Mouse (Mus musculus) cerebellum, adult 11-12 months (tissue): ENCODE data around the gene Rarres2.
A peak's percentile ranks its signal among the peaks of the same experiment; 100 is the strongest.

Experiments used
- DNase-seq: peaks from one replicate; pipeline ENCODE4 v3.0.0; 2022

Rarres2 gene

GRCm38 (mm10) chr6:48578736-48579135, 6.1 kb upstream of the Rarres2 start:
- DNase-seq: no peak

GRCm38 (mm10) chr6:48573981-48574380, 1.4 kb upstream of the Rarres2 start:
- no peak for DNase-seq

- no peak for DNase-seq
Observed at GRCm38 (mm10) chr6:48573280-48573679, 691 bp upstream of the Rarres2 start.

- no peak for DNase-seq
Observed at GRCm38 (mm10) chr6:48572014-48572413, 575 bp downstream of the Rarres2 start.

- DNase-seq: no peak
Observed at GRCm38 (mm10) chr6:48569065-48569807, 3.4 kb downstream of the Rarres2 start.

GRCm38 (mm10) chr6:48568036-48568984, 4.3 kb downstream of the Rarres2 start:
- peak; percentile 70 for DNase-seq

GRCm38 (mm10) chr6:48566312-48566711, 6.3 kb downstream of the Rarres2 start:
- peak; percentile 68 for DNase-seq

- no peak for DNase-seq
Observed at GRCm38 (mm10) chr6:48565693-48566310, 6.8 kb downstream of the Rarres2 start.

- DNase-seq: peak; percentile 45
Observed at GRCm38 (mm10) chr6:48555956-48556355, 16.6 kb downstream of the Rarres2 start.

- DNase-seq: peak; percentile 79
Observed at GRCm38 (mm10) chr6:48555104-48555890, 17.3 kb downstream of the Rarres2 start.

GRCm38 (mm10) chr6:48554280-48555103, 18.1 kb downstream of the Rarres2 start, which contains the start of gene Lrrc61:
Lrrc61 (plus strand) TSS chr6:48554796.
- DNase-seq: peak; percentile 97

- peak; percentile 38 for DNase-seq
Observed at GRCm38 (mm10) chr6:48553819-48554218, 18.8 kb downstream of the Rarres2 start.

GRCm38 (mm10) chr6:48552918-48553317, 19.7 kb downstream of the Rarres2 start:
- DNase-seq: peak; percentile 39

GRCm38 (mm10) chr6:48548314-48548713, 24.3 kb downstream of the Rarres2 start:
- DNase-seq: no peak

GRCm38 (mm10) chr6:48546858-48547257, 25.7 kb downstream of the Rarres2 start:
- DNase-seq: no peak

GRCm38 (mm10) chr6:48546271-48546670, 26.3 kb downstream of the Rarres2 start:
- peak; percentile 8 for DNase-seq

- no peak for DNase-seq
Observed at GRCm38 (mm10) chr6:48545251-48545650, 27.3 kb downstream of the Rarres2 start.

- no peak for DNase-seq
Observed at GRCm38 (mm10) chr6:48542631-48543030, 30.0 kb downstream of the Rarres2 start.

GRCm38 (mm10) chr6:48541560-48542450, 30.8 kb downstream of the Rarres2 start:
- DNase-seq: peak; percentile 49

GRCm38 (mm10) chr6:48540721-48541120, 31.9 kb downstream of the Rarres2 start:
- no peak for DNase-seq
